Mouse (Mus musculus) megakaryocyte, embryonic 14.5 days (primary cell): ENCODE data around the gene Kcnq2. TPM values are rescaled to one million over a fixed set of nuclear protein-coding genes. Genes with fewer than 3 reads are reported as not detected.

Experiments used
- H3K27me3 ChIP-seq: replicated peaks from 2 replicates; pipeline ENCODE3; 2012; ENCODE audit warnings: inconsistent platforms
- H3K36me3 ChIP-seq: replicated peaks from 2 replicates; pipeline ENCODE3; 2012; ENCODE audit warnings: low read length, inconsistent platforms, mixed read lengths
- H3K4me1 ChIP-seq: 2 replicates; pipeline ENCODE4 v1.6.1; 2012; ENCODE audit warnings: inconsistent platforms
- H3K4me3 ChIP-seq: replicated peaks from 2 replicates; pipeline ENCODE3; 2012; ENCODE audit warnings: moderate library complexity, mild to moderate bottlenecking, inconsistent platforms
- H3K9me3 ChIP-seq: 2 replicates; pipeline ENCODE4 v1.6.1; 2012; ENCODE audit warnings: inconsistent platforms
- FLI1 ChIP-seq: IDR thresholded peaks from 2 replicates; pipeline ENCODE4 v1.6.1; 2012; ENCODE audit warnings: low read length, inconsistent platforms, mixed read lengths
- GATA1 ChIP-seq: IDR thresholded peaks from 3 replicates; pipeline ENCODE4 v1.6.1; 2012; ENCODE audit warnings: mixed read lengths, low read length, inconsistent platforms, borderline replicate concordance
- polyA plus RNA-seq: library from polyadenylated mRNA; stranded (reverse); fragments of >175 nt; gene quantifications from 2 replicates; pipeline ENCODE4 v1.2.3, GENCODE M21; 2012; ENCODE audit warnings: low replicate concordance; ENCODE audit not compliant: insufficient read depth

Kcnq2 gene
- polyA plus RNA-seq, 1 experiment = not detected

- H3K27me3 ChIP-seq = peaks cover 85% of the 10 kb centered on the region
- H3K4me1 ChIP-seq = peaks cover 18% of the 10 kb centered on the region
- H3K4me3 ChIP-seq = no peak overlapping the region
- no peaks in the 10 kb centered on the region for H3K36me3 ChIP-seq
- no peaks in the 10 kb centered on the region for H3K9me3 ChIP-seq
- TF ChIP-seq FLI1 = no peak
- no peak for TF ChIP-seq GATA1
Observed at GRCm38 (mm10) chr2:181079518-181079917, 55.6 kb downstream of the Kcnq2 start.

- Histone ChIP-seq H3K27me3 (peaks cover 82% of the 10 kb centered on the region), H3K4me3 (no peak overlapping the region), H3K4me1 (peaks cover 18% of the 10 kb centered on the region), H3K9me3 (no peaks in the 10 kb centered on the region), H3K36me3 (no peaks in the 10 kb centered on the region)
- TF ChIP-seq FLI1 = no peak
Observed at GRCm38 (mm10) chr2:181078908-181079307, 56.2 kb downstream of the Kcnq2 start.

- TF ChIP-seq GATA1 (no peak), FLI1 (no peak)
- Histone ChIP-seq H3K4me3 (no peak overlapping the region), H3K4me1 (peaks cover 8% of the 10 kb centered on the region), H3K27me3 (peaks cover 79% of the 10 kb centered on the region), H3K36me3 (no peaks in the 10 kb centered on the region), H3K9me3 (no peaks in the 10 kb centered on the region)
Observed at GRCm38 (mm10) chr2:181075501-181075900, 59.6 kb downstream of the Kcnq2 start.

- H3K4me1 ChIP-seq = no peaks in the 10 kb centered on the region
- no peaks in the 10 kb centered on the region for H3K36me3 ChIP-seq
- H3K9me3 ChIP-seq = no peaks in the 10 kb centered on the region
- no peak for TF ChIP-seq GATA1
- peaks cover 60% of the 10 kb centered on the region for H3K27me3 ChIP-seq
- H3K4me3 ChIP-seq = no peak overlapping the region
Observed at GRCm38 (mm10) chr2:181072403-181072714, 62.7 kb downstream of the Kcnq2 start.

- no peaks in the 10 kb centered on the region for H3K36me3 ChIP-seq
Observed at GRCm38 (mm10) chr2:181071706-181072402, 63.2 kb downstream of the Kcnq2 start.

GRCm38 (mm10) chr2:181070136-181070535, 65.0 kb downstream of the Kcnq2 start:
- no peaks in the 10 kb centered on the region for H3K4me1 ChIP-seq
- H3K9me3 ChIP-seq = no peaks in the 10 kb centered on the region
- no peak for TF ChIP-seq FLI1
- TF ChIP-seq GATA1 = no peak
- no peaks in the 10 kb centered on the region for H3K36me3 ChIP-seq
- H3K4me3 ChIP-seq = no peak overlapping the region
- peaks cover 54% of the 10 kb centered on the region for H3K27me3 ChIP-seq

More at GRCm38 (mm10) chr2:181071706-181072402, 63.2 kb downstream of the Kcnq2 start:
- no peaks in the 10 kb centered on the region for H3K4me1 ChIP-seq
- no peak overlapping the region for H3K4me3 ChIP-seq
- TF ChIP-seq GATA1 = no peak
- no peak for TF ChIP-seq FLI1
- peaks cover 57% of the 10 kb centered on the region for H3K27me3 ChIP-seq
- H3K9me3 ChIP-seq = no peaks in the 10 kb centered on the region

- H3K9me3 ChIP-seq = no peaks in the 10 kb centered on the region
- peaks cover 51% of the 10 kb centered on the region for H3K27me3 ChIP-seq
- H3K36me3 ChIP-seq = no peaks in the 10 kb centered on the region
- no peak for TF ChIP-seq GATA1
- H3K4me1 ChIP-seq = no peaks in the 10 kb centered on the region
- no peak overlapping the region for H3K4me3 ChIP-seq
Observed at GRCm38 (mm10) chr2:181068499-181068898, 66.6 kb downstream of the Kcnq2 start.

GRCm38 (mm10) chr2:181065827-181066226, 69.3 kb downstream of the Kcnq2 start:
- H3K9me3 ChIP-seq = no peaks in the 10 kb centered on the region
- peaks cover 44% of the 10 kb centered on the region for H3K27me3 ChIP-seq
- no peaks in the 10 kb centered on the region for H3K4me1 ChIP-seq
- H3K4me3 ChIP-seq = no peak overlapping the region
- TF ChIP-seq FLI1 (no peak), GATA1 (no peak)
- H3K36me3 ChIP-seq = no peaks in the 10 kb centered on the region

- no peaks in the 10 kb centered on the region for H3K36me3 ChIP-seq
- 0 out of 2 replicates have a peak, but pooled peaks cover 4% of the 10 kb centered on the region for H3K4me1 ChIP-seq
- no peak for TF ChIP-seq FLI1
- TF ChIP-seq GATA1 = no peak
- peaks cover 70% of the 10 kb centered on the region for H3K27me3 ChIP-seq
- H3K9me3 ChIP-seq = no peaks in the 10 kb centered on the region
- H3K4me3 ChIP-seq = no peak overlapping the region
Observed at GRCm38 (mm10) chr2:181060127-181060526, 75.0 kb downstream of the Kcnq2 start.

- TF ChIP-seq GATA1 (no peak), FLI1 (no peak)
- no peak overlapping the region for H3K4me3 ChIP-seq
- H3K36me3 ChIP-seq = no peaks in the 10 kb centered on the region
- H3K9me3 ChIP-seq = no peaks in the 10 kb centered on the region
- 0 out of 2 replicates have a peak, but pooled peaks cover 4% of the 10 kb centered on the region for H3K4me1 ChIP-seq
- H3K27me3 ChIP-seq = peaks cover 73% of the 10 kb centered on the region
Observed at GRCm38 (mm10) chr2:181058193-181058592, 76.9 kb downstream of the Kcnq2 start.

GRCm38 (mm10) chr2:181057341-181057740, 77.8 kb downstream of the Kcnq2 start:
- TF ChIP-seq FLI1 (no peak), GATA1 (no peak)
- Histone ChIP-seq H3K4me3 (no peak overlapping the region), H3K27me3 (peaks cover 74% of the 10 kb centered on the region), H3K4me1 (0 out of 2 replicates have a peak, but pooled peaks cover 4% of the 10 kb centered on the region), H3K36me3 (no peaks in the 10 kb centered on the region), H3K9me3 (no peaks in the 10 kb centered on the region)
